Mouse (Mus musculus) cerebellum, adult 2 months (tissue): ENCODE data around the gene Clvs2.

ENCODE experiments used
- CTCF ChIP-seq: fragments of 200-500 bp; IDR thresholded peaks from 2 replicates; pipeline ENCODE4 v1.5.1; 2011; ENCODE audit warnings: low read depth, mild to moderate bottlenecking, control low read depth, low read length, moderate library complexity, borderline replicate concordance; ENCODE audit not compliant: insufficient read depth
- POLR2A ChIP-seq: fragments of 200-500 bp; IDR thresholded peaks from 2 replicates; pipeline ENCODE4 v1.6.1; 2011; ENCODE audit warnings: low read length, control low read depth, borderline replicate concordance; ENCODE audit not compliant: insufficient read depth

DNA sequence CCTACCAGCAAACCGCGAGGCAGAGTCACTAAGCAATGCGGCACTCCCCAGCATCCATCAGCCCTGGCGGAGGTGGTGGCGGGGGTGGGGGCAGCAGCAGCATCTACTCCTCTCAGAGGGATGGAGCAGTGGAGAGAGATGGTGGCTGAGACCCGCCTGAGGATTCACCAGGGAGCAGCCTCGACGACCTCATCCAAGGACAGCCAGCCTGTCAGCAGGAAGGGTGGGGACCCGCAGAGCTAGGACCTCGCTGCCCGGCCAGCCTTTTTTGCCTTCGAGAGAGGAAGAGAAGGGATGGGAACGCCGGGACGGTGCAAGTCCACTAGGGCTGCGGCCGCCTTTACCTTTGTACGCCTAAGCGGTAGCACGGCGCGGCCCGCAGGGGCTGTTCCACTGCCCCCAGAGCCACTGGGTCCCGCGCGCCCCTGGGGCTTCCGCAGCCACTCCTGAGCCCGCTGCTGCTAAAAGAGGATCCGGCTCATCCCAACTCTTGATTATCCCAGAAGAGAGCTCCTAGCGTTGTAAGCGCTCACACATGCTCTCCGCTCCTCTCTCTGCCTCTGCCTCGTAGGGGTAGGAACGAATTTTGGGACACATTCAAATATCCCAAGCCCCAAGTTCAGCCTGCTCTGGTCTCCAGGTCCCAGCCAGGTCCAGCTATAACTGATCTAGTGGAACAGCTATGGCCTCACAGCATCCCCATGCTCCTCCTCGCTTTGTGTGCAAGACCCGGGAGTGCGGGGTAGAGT, at the start of gene Clvs2:
- TF ChIP-seq POLR2A, result no peak
- TF ChIP-seq CTCF, result no peak
